Mouse (Mus musculus): ENCODE measurements around the gene Sowahb.

Gene Sowahb

DNA sequence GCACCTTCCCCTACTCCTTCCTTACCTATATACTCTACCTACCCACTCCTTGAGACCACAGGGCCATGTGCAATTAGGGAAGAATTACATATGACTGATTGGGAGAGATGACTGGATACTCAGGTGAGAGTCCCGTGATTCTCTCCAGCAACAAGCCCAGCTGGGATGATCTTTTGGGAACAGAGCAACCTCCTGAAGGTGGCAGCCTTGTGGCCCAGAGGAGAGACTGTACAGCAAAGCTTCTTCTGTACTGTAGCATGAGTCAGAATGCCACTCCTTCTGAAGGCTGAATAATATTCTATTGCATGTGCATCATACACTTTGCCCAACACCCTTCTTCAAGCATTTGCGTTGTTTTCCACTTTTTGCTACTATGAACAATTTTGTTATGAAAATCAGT lies 42.2 kb downstream of the Sowahb start:
- DNase-seq (ENCODE audit: low spot score in 2 of 2) = no peak

GRCm38 (mm10) chr5:93000774-93001757 lies 43.8 kb downstream of the Sowahb start:
- DNase-seq (ENCODE audit: low spot score in 2 of 2) = no peak

DNA sequence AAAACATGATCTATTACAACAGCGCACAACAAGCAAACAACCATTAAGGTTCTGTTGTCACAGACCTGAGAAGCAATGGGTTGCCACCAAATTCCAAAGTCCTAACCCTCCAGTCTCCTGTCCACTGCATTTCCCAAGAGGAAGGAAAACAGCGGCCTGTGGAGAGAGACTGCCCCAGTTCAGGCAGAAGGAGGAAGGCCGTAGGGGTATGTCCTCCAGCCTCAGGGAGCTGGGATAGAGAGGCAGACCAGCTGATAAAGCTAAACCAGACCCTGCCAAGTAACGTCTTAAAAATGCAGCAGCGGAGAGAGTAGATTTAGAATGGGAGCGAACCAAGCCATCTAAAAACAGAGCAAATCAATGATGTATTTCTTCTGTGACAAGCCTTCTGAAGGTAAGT lies 44.8 kb downstream of the Sowahb start:
- no peak for DNase-seq (ENCODE audit: low spot score in 2 of 2)

GRCm38 (mm10) chr5:92998494-92999016 lies 46.3 kb downstream of the Sowahb start:
- no peak for DNase-seq (ENCODE audit: low spot score in 2 of 2)

DNA sequence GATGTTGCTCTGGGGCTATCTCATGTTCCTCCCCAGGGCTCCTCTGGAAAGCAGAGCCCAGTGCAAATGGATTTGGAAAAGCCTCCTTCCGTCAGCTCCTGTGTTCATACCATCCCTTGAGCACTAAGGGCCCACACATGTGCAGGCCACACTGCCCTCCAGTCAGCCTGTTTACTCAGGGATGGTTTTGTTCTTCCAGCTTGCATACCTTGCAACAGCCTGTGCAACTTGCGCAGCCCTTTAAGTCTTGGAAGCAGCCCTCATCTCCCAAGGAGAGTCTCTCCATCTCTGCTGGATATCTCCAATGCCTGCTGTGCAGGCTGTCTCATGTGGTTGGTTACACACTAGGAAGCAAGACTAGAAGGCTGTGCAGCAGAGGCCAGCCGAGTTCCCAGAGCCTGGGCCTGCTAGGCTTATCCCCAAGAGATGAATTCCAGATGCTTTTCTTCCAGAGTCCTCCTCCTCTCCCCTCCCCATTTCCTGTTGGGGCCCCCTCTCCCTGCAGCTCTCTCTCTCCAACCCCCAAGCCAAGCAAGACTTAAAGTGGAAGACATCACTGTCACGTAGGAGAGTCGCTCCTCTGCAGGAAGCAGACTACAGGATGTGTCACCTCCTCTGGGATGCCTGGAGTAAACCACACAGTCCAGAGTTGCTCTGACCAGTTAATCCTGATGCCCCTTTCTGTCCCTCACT lies 47.2 kb downstream of the Sowahb start:
- DNase-seq (ENCODE audit: low spot score in 2 of 2) = no peak

- DNase-seq (ENCODE audit: low spot score in 2 of 2) = no peak
Measured at GRCm38 (mm10) chr5:92994861-92995260, 50.0 kb downstream of the Sowahb start.

DNA sequence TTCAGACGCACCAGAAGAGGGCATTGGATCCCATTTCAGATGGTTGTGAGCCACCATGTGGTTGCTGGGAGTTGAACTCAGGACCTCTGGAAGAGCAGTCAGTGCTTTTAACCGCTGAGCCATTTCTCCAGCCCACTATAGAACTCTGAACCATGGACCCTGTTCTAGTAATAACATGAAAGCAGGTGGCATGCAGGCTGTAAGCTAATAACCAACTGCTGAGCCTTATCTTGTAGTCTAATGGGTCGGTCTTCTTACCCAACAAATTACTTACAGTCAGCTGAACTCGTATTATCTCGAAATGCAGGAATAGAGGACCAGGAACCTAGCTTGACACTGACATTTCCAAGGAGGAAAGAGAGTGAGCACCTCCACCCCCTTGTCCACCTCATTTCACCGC lies 50.5 kb downstream of the Sowahb start:
- DNase-seq (ENCODE audit: low spot score in 2 of 2) = no peak

GRCm38 (mm10) chr5:92992106-92992505 lies 52.7 kb downstream of the Sowahb start:
- DNase-seq (ENCODE audit: low spot score in 2 of 2) = no peak
